Mouse (Mus musculus) intestine, embryonic 15.5 days (tissue): ENCODE data around the gene Plekha5. TPM values are rescaled to one million over a fixed set of nuclear protein-coding genes. Genes with fewer than 3 reads are reported as not detected.
"Not testable (repeated sequence)": the region's sequence is repeated elsewhere in the genome, so short reads cannot be mapped to it uniquely, and the experiment has no call there.

Experiments
- ATAC-seq: fragments of 200-750 bp; cut with Nextera tagmentation; 2 replicates; pipeline ENCODE4 v1.8.0; 2017; ENCODE audit warnings: moderate TSS enrichment, moderate library complexity
- H3K27ac ChIP-seq: fragments of 300-500 bp; sonication (generic); 2 replicates; pipeline ENCODE4 v1.5.1; 2015; ENCODE audit warnings: mild to moderate bottlenecking, inconsistent platforms
- H3K27me3 ChIP-seq: fragments of 300-500 bp; sonication (generic); replicated peaks from 2 replicates; pipeline ENCODE4 v1.6.1; 2015; ENCODE audit warnings: inconsistent platforms
- H3K36me3 ChIP-seq: fragments of 300-500 bp; sonication (generic); 2 replicates; pipeline ENCODE4 v1.6.1; 2015; ENCODE audit warnings: inconsistent platforms
- H3K4me1 ChIP-seq: fragments of 300-500 bp; sonication (generic); replicated peaks from 2 replicates; pipeline ENCODE4 v1.6.1; 2015; ENCODE audit warnings: inconsistent platforms
- H3K4me2 ChIP-seq: fragments of 300-500 bp; sonication (generic); replicated peaks from 2 replicates; pipeline ENCODE4 v1.6.1; 2015; ENCODE audit warnings: mild to moderate bottlenecking, inconsistent platforms
- H3K4me3 ChIP-seq: fragments of 300-500 bp; sonication (generic); replicated peaks from 2 replicates; pipeline ENCODE4 v1.5.1; 2015; ENCODE audit warnings: inconsistent platforms
- H3K9ac ChIP-seq: fragments of 300-500 bp; sonication (generic); 2 replicates; pipeline ENCODE4 v1.6.1; 2015; ENCODE audit warnings: inconsistent platforms
- H3K9me3 ChIP-seq: fragments of 300-500 bp; sonication (generic); 2 replicates; pipeline ENCODE4 v1.6.1; 2016; ENCODE audit warnings: inconsistent platforms
- WGBS: fragments of 180-500 bp; shearing (Covaris S2); methylation state at CpG from one replicate; pipeline ENCODE4 v1.1.7; 2015; 5-methylcytosine and 5-hydroxymethylcytosine counted together
- polyA plus RNA-seq: library from polyadenylated mRNA; unstranded; fragments of >200 nt; fragmentation: Nextera tagmentation; extraction: Ambion mirVana; gene quantifications from 2 replicates; pipeline ENCODE4 v1.2.1, GENCODE M21; 2015

Gene Plekha5
- polyA plus RNA-seq, 1 experiment from 2014 or later, result 43.2 TPM

- Histone ChIP-seq H3K9me3 (no peaks in the 10 kb centered on the region), H3K36me3 (no peaks in the 10 kb centered on the region; the same call in 1 of the 2 replicates), H3K27ac (no peak overlapping the region), H3K4me3 (no peak overlapping the region), H3K4me1 (no peaks in the 10 kb centered on the region), H3K4me2 (no peak overlapping the region), H3K27me3 (no peaks in the 10 kb centered on the region), H3K9ac (no peak overlapping the region)
- 64% methylated on average over 4 of the region's 4 CpGs for WGBS
- ATAC-seq, result no peak
Observed at GRCm38 (mm10) chr6:140498958-140499357, 75.1 kb downstream of the Plekha5 start.

- not testable (repeated sequence) for H3K4me3 ChIP-seq, ATAC-seq, H3K4me1 ChIP-seq, H3K27ac ChIP-seq, H3K4me2 ChIP-seq, H3K9me3 ChIP-seq, H3K36me3 ChIP-seq, H3K9ac ChIP-seq, H3K27me3 ChIP-seq
- 69% methylated on average over 1 of the region's 1 CpGs for whole genome bisulfite sequencing
Observed at GRCm38 (mm10) chr6:140500829-140501228, 77.0 kb downstream of the Plekha5 start.

GRCm38 (mm10) chr6:140501841-140502240 is 78.0 kb downstream of the Plekha5 start:
- no peak for ATAC-seq
- Histone ChIP-seq H3K27me3 (no peaks in the 10 kb centered on the region), H3K27ac (no peak overlapping the region)

GRCm38 (mm10) chr6:140504796-140505195 is 80.9 kb downstream of the Plekha5 start:
- H3K36me3 ChIP-seq, result no peaks in the 10 kb centered on the region; the same call in 1 of the 2 replicates
- H3K4me3 ChIP-seq, result no peak overlapping the region
- ATAC-seq, result no peak
- no peak overlapping the region for H3K9ac ChIP-seq
- H3K4me2 ChIP-seq, result no peak overlapping the region
- H3K27ac ChIP-seq, result no peak overlapping the region
- 85% methylated on average over 10 of the region's 10 CpGs for WGBS
- no peaks in the 10 kb centered on the region for H3K27me3 ChIP-seq
- peaks cover 6% of the 10 kb centered on the region for H3K4me1 ChIP-seq
- H3K9me3 ChIP-seq, result no peaks in the 10 kb centered on the region

More at GRCm38 (mm10) chr6:140501841-140502240, 78.0 kb downstream of the Plekha5 start:
- H3K4me2 ChIP-seq, result no peak overlapping the region
- no peaks in the 10 kb centered on the region for H3K9me3 ChIP-seq
- peaks cover 2% of the 10 kb centered on the region; the same call in 1 of the 2 replicates for H3K4me1 ChIP-seq
- 88% methylated on average over 7 of the region's 7 CpGs for WGBS
- no peak overlapping the region for H3K4me3 ChIP-seq
- H3K9ac ChIP-seq, result no peak overlapping the region
- no peaks in the 10 kb centered on the region; the same call in 1 of the 2 replicates for H3K36me3 ChIP-seq

GRCm38 (mm10) chr6:140507605-140508004 is 83.8 kb downstream of the Plekha5 start:
- Histone ChIP-seq H3K27me3 (no peaks in the 10 kb centered on the region), H3K9me3 (no peaks in the 10 kb centered on the region), H3K4me3 (no peak overlapping the region), H3K36me3 (no peaks in the 10 kb centered on the region), H3K4me1 (peaks cover 10% of the 10 kb centered on the region), H3K27ac (no peak overlapping the region), H3K9ac (no peak overlapping the region), H3K4me2 (no peak overlapping the region)
- ATAC-seq, result no peak
- 60% methylated on average over 3 of the region's 3 CpGs for WGBS

- H3K4me3 ChIP-seq, result no peak overlapping the region
- 77% methylated on average over 13 of the region's 13 CpGs for WGBS
- no peak overlapping the region for H3K4me2 ChIP-seq
- H3K9me3 ChIP-seq, result no peaks in the 10 kb centered on the region
- H3K9ac ChIP-seq, result no peak overlapping the region
- H3K4me1 ChIP-seq, result peaks cover 16% of the 10 kb centered on the region
- ATAC-seq, result peak; percentile 68
- 0 out of 2 replicates have a peak overlapping the region, but pooled peaks have one; percentile 22 for H3K27ac ChIP-seq
- no peaks in the 10 kb centered on the region for H3K36me3 ChIP-seq
- no peaks in the 10 kb centered on the region for H3K27me3 ChIP-seq
Observed at GRCm38 (mm10) chr6:140508475-140509150, 84.8 kb downstream of the Plekha5 start.

- H3K27ac ChIP-seq, result 0 out of 2 replicates have a peak overlapping the region, but pooled peaks have one; percentile 22
- H3K4me1 ChIP-seq, result peaks cover 16% of the 10 kb centered on the region
- H3K27me3 ChIP-seq, result no peaks in the 10 kb centered on the region
- H3K9me3 ChIP-seq, result no peaks in the 10 kb centered on the region
- no peak overlapping the region for H3K9ac ChIP-seq
- peak; percentile 58 for ATAC-seq
- WGBS, result 25% methylated on average over 9 of the region's 9 CpGs
- H3K4me3 ChIP-seq, result no peak overlapping the region
- no peaks in the 10 kb centered on the region for H3K36me3 ChIP-seq
- H3K4me2 ChIP-seq, result peak overlapping the region; percentile 19; the same call in 1 of the 2 replicates
Observed at GRCm38 (mm10) chr6:140509151-140509530, 85.3 kb downstream of the Plekha5 start.

- Histone ChIP-seq H3K4me1 (peaks cover 20% of the 10 kb centered on the region), H3K36me3 (no peaks in the 10 kb centered on the region), H3K27ac (no peak overlapping the region), H3K27me3 (no peaks in the 10 kb centered on the region), H3K4me2 (no peak overlapping the region), H3K9ac (no peak overlapping the region), H3K9me3 (no peaks in the 10 kb centered on the region), H3K4me3 (no peak overlapping the region)
- no peak for ATAC-seq
- 77% methylated on average over 1 of the region's 1 CpGs for WGBS
Observed at GRCm38 (mm10) chr6:140512016-140512415, 88.2 kb downstream of the Plekha5 start.

- 49% methylated on average over 8 of the region's 8 CpGs for whole genome bisulfite sequencing
- no peak overlapping the region for H3K27ac ChIP-seq
- no peaks in the 10 kb centered on the region for H3K36me3 ChIP-seq
- H3K27me3 ChIP-seq, result no peaks in the 10 kb centered on the region
- no peak overlapping the region for H3K4me2 ChIP-seq
- H3K9me3 ChIP-seq, result no peaks in the 10 kb centered on the region
- no peak overlapping the region for H3K4me3 ChIP-seq
- H3K4me1 ChIP-seq, result peaks cover 20% of the 10 kb centered on the region
- no peak overlapping the region for H3K9ac ChIP-seq
- no peak for ATAC-seq
Observed at GRCm38 (mm10) chr6:140512427-140512826, 88.6 kb downstream of the Plekha5 start.

GRCm38 (mm10) chr6:140514205-140515110 is 90.6 kb downstream of the Plekha5 start:
- Histone ChIP-seq H3K9me3 (no peaks in the 10 kb centered on the region), H3K36me3 (no peaks in the 10 kb centered on the region), H3K27ac (no peak overlapping the region), H3K4me2 (no peak overlapping the region), H3K9ac (no peak overlapping the region), H3K4me3 (no peak overlapping the region), H3K27me3 (no peaks in the 10 kb centered on the region), H3K4me1 (peaks cover 22% of the 10 kb centered on the region)
- WGBS, result 20% methylated on average over 8 of the region's 8 CpGs
- peak; percentile 57 for ATAC-seq

- Histone ChIP-seq H3K4me2 (no peak overlapping the region), H3K4me3 (no peak overlapping the region), H3K36me3 (no peaks in the 10 kb centered on the region), H3K27ac (no peak overlapping the region), H3K9me3 (no peaks in the 10 kb centered on the region), H3K27me3 (no peaks in the 10 kb centered on the region), H3K4me1 (peaks cover 25% of the 10 kb centered on the region), H3K9ac (no peak overlapping the region)
- ATAC-seq, result no peak
- 69% methylated on average over 4 of the region's 4 CpGs for WGBS
Observed at GRCm38 (mm10) chr6:140515550-140515949, 91.7 kb downstream of the Plekha5 start.

GRCm38 (mm10) chr6:140516202-140516601 is 92.3 kb downstream of the Plekha5 start:
- Histone ChIP-seq H3K4me1 (peaks cover 27% of the 10 kb centered on the region), H3K9me3 (no peaks in the 10 kb centered on the region), H3K36me3 (no peaks in the 10 kb centered on the region), H3K27ac (no peak overlapping the region), H3K27me3 (no peaks in the 10 kb centered on the region), H3K9ac (no peak overlapping the region), H3K4me3 (no peak overlapping the region), H3K4me2 (no peak overlapping the region)
- WGBS, result 60% methylated on average over 3 of the region's 3 CpGs
- no peak for ATAC-seq
